Mouse (Mus musculus): ENCODE measurements around the gene Parvg. TPM values are rescaled to one million over a fixed set of nuclear protein-coding genes. Genes with fewer than 3 reads are reported as not detected.

Gene Parvg
- total RNA-seq, 2 experiments from 2014 or later = 1.5 to 1.6 TPM

GRCm38 (mm10) chr15:84351342-84351741, 27.5 kb downstream of the Parvg start:
- no peak for DNase-seq

DNA sequence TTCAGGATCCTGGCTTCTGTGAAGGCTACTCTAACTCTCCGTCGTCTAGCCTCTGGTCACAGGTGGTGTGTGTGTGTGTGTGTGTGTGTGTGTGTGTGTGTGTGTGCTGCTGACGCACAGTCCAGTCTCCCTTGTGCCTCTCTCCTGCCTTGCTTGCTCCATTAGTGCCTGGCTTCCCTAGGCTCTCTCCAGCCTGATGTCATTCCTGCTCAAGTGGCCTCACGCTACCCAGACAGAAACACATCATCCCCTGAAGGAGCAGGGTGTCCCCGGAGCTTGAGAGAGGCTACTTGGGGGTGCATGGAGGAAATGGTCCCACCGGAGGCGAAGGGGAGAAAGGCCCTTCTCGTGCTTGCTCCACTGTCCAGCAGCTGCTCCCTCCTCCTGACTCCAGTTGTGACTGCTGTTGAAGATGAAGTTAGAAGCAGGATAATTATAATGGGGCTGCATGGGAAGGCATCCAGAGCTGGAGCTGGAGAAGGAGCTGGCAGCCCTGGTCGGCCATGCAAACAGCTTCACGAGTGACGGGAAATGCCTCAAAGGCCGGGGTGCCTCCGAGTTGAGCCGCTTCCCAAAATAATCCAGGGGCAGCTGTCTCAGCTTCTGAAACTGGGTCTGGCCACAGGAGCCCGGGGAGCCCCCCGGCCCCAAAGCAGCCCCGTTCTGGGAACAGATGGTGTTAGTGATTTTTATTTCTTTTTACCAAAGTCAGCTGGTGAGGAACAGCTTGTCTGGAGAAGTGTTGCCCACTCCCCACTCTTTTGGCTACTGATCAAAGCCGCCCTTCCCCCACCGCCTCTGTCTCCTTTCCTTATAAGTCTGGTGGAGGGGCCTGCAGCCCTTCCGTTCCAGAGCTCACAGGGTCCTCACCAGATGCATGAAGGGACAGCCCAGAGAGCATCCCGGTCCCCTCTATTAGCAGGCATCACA, 28.4 kb downstream of the Parvg start:
- DNase-seq = no peak

- DNase-seq = no peak
These were observed 31.3 kb downstream of the Parvg start for GRCm38 (mm10) chr15:84355081-84355480.

DNA sequence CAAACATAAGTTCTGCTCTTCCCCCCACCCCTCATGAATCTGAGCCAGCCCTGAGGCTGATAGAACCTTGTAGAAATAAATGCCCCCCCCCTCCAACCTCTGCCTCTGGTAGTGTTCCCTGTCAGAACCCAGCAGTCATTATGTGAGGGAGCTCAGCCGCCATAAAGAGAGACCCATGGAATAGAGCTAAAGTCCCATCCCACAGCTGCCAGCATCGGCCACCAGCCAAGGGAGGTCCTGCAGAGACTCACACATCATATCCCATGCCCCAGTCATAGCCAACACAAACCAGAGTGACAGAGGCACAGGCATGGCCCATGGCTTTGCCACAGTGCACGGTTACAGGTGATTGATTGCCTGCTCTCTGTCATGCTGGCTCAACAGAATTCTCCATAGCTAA, 40.9 kb downstream of the Parvg start:
- no peak for DNase-seq

- DNase-seq = no peak
These were observed 42.0 kb downstream of the Parvg start for GRCm38 (mm10) chr15:84365675-84366381.

DNA sequence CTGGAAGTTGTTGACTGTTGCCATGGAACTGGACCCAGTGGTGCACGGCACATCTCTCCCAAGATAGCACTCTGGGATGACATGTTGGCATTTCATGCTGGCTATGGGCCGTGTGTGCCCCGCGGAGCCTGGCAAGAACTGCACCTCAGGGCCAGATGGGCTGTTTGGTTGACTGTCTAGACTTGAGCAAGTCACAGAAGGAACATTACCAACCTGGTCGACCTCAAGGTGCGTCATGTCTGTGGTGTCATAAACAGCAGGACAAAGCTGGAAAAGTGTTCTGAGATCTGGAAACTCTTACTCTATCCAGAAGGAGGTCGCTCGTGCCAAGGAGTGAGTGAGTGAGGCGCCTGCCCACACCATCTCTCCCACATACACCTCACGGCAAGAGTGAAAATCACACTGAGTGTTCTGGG, 42.8 kb downstream of the Parvg start:
- DNase-seq = no peak

DNA sequence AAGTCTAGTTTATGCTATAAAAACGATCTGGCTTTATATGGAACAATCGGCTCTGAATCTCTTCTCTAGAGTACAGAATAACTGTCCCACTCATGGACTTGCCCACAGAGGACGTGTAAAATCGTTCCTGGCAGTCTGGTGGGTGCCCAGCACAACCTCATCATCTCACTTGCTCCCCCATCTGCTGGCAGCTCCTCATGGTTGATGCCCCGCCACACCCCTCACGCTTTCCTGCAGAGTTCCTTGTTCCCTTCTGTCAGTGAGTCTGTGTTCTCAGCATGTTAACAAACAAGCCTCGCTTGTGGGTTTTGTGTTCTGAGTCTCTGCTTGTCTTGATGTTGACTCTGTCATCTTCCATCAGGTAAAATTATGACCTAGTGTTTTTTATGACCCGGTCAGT, 43.6 kb downstream of the Parvg start:
- DNase-seq = no peak

GRCm38 (mm10) chr15:84372801-84373200, 49.0 kb downstream of the Parvg start:
- DNase-seq = no peak

GRCm38 (mm10) chr15:84378734-84379133, 54.9 kb downstream of the Parvg start:
- no peak for DNase-seq

DNA sequence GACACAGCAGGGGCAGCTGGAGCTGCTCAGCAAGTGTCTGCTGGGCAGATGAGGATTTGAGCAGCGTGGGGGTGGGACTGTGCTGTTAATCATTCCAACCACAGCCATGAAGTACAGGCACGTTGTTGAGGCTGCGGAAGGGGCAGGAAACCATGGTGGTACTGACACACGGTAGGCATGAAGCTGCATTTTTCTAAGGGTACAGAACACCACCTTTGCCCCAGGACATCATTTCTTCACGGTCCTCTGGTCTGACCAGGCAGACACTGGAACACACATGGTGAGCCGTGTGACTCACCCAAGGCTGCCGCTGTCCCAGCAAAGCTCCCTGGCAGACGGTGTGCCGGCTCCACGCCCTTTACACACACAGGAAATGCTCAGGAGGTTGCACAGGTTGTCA, 56.4 kb downstream of the Parvg start:
- no peak for DNase-seq

DNA sequence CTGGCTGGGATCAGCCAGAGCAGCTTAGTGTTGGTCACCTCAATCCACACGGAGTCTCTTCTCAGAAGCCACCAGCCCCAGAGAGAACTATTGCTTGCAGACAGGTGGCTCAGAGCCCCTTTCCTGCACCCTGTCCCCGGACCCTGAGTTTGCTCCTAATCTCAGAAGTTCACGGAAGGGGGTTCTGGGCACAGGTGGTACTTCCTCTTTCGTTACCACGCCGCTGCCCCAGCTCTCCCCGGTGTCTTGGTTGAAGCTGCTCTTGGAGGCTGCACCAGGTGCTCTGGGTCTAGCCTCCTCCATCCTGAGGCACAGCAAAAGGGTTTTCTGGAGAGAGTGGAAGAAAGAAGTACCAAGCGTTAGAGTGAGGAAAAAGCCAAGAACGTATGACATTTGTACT, 60.2 kb downstream of the Parvg start:
- no peak for DNase-seq

DNA sequence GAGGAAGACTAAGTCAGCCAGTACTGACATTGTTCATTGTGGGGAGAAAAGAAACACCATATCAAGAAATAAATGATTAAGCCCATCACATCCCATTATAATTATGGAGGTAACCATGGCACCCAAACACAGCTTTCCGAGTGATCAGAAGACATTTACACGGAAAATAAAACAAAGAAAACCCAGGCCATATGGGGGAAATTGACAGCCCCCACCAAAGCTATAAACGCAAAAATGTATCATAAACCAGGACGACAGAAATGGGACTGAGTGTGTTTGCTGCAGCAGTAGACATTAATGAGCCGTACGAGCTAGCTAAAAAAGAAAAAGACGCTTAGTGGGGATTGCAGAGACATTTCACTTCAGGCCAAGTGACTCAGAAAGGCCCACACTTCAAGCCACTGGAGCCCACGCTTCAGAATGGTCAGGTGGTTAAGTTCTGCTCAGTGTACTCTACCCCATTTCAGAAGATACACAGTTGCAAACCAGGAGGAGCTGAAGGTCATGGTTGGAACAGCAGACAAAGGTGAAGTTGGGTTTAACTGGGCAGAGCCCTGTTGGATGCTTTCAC, 62.3 kb downstream of the Parvg start:
- no peak for DNase-seq

DNA sequence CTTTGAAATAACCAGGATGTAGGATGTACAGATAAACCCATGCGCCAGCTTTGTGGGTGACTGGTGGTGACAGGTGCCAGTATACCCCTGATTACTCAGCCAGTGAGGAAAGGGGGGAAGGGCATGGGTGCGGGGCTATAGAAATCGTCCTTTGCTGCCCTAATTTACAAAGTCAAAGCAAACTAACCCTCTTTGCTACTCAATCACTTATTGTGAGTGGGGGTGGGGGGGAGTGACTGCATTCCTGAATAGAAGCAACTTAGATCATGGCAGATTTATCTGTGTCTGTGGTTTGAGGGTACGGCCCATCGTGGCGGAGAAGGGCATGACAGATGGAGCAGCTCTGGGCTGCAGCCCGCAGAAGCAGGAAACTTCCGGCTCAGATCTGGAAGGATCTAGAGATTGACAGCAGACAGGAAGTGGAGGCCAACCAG, 64.9 kb downstream of the Parvg start:
- no peak for DNase-seq

DNA sequence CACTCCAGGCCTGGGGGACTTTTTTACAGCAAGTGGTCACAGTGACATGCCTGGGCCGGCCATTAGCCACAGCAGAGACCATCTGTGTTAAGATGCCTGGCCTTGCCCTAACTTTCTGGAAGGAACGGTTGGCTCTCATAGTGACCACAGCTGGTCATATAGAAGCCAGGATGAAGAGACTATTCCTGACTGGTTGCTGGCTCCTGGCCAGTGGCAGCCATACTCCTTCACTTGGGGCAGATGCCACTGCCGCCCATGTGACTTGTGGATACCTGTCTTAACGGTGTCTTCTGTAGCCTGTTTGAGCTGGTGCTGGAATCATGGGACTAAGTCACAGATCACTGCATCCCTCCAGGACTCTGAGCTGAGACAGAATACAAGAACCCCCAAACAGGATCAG, 68.3 kb downstream of the Parvg start:
- DNase-seq = no peak

Other genes starting within 250 kb of the Parvg start
- under 1 TPM; 0.36 to 0.38 TPM for gene Sult4a1, start 218.3 kb upstream of the Parvg start, total RNA-seq (2021)
- gene Pnpla5, start 200.9 kb upstream of the Parvg start, total RNA-seq (2021) = not detected
- 1 to 10 TPM; 3.7 to 4.5 TPM for gene Pnpla3, start 156.2 kb upstream of the Parvg start, total RNA-seq (2021)
- gene Samm50, start 131.8 kb upstream of the Parvg start, total RNA-seq (2021) = 100 to 1,000 TPM; 159 to 191 TPM
- 10 to 100 TPM; 80.9 to 83.6 TPM for gene Parvb, start 92.0 kb upstream of the Parvg start, total RNA-seq (2021)
- gene Shisal1, start 123.1 kb downstream of the Parvg start, total RNA-seq (2021) = 10 to 100 TPM; 11.1 to 16.4 TPM
- 1 to 10 TPM; 5.0 to 6.7 TPM for gene Rtl6, start 233.8 kb downstream of the Parvg start, total RNA-seq (2021)